Comparison of ENCODE assay signal across 8 mouse cellular contexts in the genomic region with DNA sequence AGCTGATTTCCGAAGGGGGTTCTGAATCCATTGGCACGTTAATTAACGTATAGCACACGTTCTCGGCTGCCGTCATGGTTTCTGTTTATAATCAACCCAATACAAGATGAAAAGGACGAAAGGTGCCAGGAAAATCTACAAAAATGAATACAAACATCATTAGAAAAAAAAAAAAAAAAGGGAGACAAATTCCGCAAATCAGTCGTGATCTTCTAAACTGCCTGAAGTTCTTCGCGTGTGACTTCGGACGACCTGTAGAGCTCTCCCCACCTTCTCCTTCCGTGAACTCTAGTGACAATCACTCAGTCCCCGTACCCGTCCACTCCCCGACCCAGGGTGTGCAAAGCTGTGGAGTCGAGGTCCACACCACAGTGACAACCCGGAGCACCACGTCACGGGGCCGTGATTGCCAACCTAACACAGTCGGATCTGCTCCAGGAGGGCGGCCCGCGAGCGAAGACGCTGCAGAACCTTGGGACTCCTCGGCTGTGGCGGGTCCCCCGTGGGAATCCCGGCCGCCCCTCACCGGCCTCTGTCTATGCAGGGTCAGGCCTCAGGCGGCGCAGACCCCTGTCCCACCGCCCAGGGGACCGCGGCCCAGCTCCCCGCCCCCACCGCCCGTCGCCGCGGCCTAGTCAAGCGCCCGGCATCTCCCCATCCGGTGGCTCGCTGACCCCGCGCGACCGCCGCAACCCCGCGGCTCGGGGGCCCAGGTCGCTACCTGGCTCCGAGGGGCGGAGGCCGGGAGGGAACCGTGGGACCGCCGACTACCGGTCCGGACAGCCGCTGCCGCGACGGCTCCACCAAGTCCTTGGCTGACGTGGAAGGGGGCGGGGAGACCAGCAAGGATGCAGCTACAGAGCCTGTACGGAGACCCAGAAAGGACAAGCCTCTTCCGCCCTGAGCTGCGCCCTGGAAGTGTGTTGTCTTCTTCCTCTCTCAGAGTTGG. TPM values are rescaled to one million over a fixed set of nuclear protein-coding genes. Genes with fewer than 3 reads are reported as not detected.
DNase-seq lines count a peak whose midpoint lies in the region; ATAC-seq and TF ChIP-seq lines count a peak whose summit lies in the region.

A gene (minus strand): TSS at position 827 of the 949 bp plus-strand sequence.

- TF ChIP-seq CTCF in testis, adult 2 months (IDR thresholded peaks at IDR 0.05; ENCODE audit: control insufficient read depth, insufficient read depth, insufficient replicate concordance, low read depth, low read length): no peak

- no peaks in the 10 kb centered on the region for H3K4me1 ChIP-seq in forebrain, embryonic 11.5 days (replicated peaks; ENCODE audit: control insufficient read depth, insufficient read depth, low read length)
- peaks cover 12% of the 10 kb centered on the region for H3K4me1 ChIP-seq in heart, embryonic 16.5 days (ENCODE audit: control insufficient read depth, insufficient read depth, low read length)
- H3K4me1 ChIP-seq in liver, embryonic 16.5 days (ENCODE audit: control insufficient read depth, low read depth, low read length): peaks cover 3% of the 10 kb centered on the region
- peaks cover 12% of the 10 kb centered on the region for H3K4me1 ChIP-seq in neural tube, embryonic 13.5 days (replicated peaks)
- H3K4me1 ChIP-seq in testis, adult 2 months (ENCODE audit: control insufficient read depth, insufficient read depth, low read length): no peaks in the 10 kb centered on the region

- WGBS in forebrain, embryonic 11.5 days: 3% methylated on average over 64 of the region's 75 CpGs
- 1% methylated on average over 74 of the region's 75 CpGs for WGBS in heart, embryonic 16.5 days
- 2% methylated on average over 75 of the region's 75 CpGs for WGBS in liver, embryonic 16.5 days (ENCODE audit: insufficient replicate concordance)
- WGBS in neural tube, embryonic 13.5 days: 3% methylated on average over 74 of the region's 75 CpGs

- peaks cover 7% of the 10 kb centered on the region for H3K36me3 ChIP-seq in forebrain, embryonic 11.5 days (ENCODE audit: control insufficient read depth, insufficient read depth, low read length)
- H3K36me3 ChIP-seq in heart, embryonic 16.5 days (ENCODE audit: control insufficient read depth, insufficient read depth): peaks cover 19% of the 10 kb centered on the region
- peaks cover 8% of the 10 kb centered on the region for H3K36me3 ChIP-seq in liver, embryonic 16.5 days (ENCODE audit: control insufficient read depth, insufficient read depth)
- H3K36me3 ChIP-seq in neural tube, embryonic 13.5 days: peaks cover 24% of the 10 kb centered on the region
- H3K36me3 ChIP-seq in testis, adult 2 months (ENCODE audit: control insufficient read depth, insufficient read depth, low read length): peaks cover 2% of the 10 kb centered on the region

- H3K9me3 ChIP-seq in forebrain, embryonic 11.5 days (ENCODE audit: control insufficient read depth, low read length): no peaks in the 10 kb centered on the region; the same call in 1 of the 2 replicates
- H3K9me3 ChIP-seq in heart, embryonic 16.5 days (replicated peaks; ENCODE audit: control insufficient read depth, low read length): no peaks in the 10 kb centered on the region
- H3K9me3 ChIP-seq in liver, embryonic 16.5 days (replicated peaks; ENCODE audit: control insufficient read depth, low read length): no peaks in the 10 kb centered on the region
- H3K9me3 ChIP-seq in neural tube, embryonic 13.5 days: no peaks in the 10 kb centered on the region

- H3K9ac ChIP-seq in forebrain, embryonic 11.5 days (ENCODE audit: low read length): peak within 1 kb of the TSS; percentile 87
- H3K9ac ChIP-seq in heart, embryonic 16.5 days (ENCODE audit: low read length): peak within 1 kb of the TSS; percentile 97
- peak within 1 kb of the TSS; percentile 94 for H3K9ac ChIP-seq in liver, embryonic 16.5 days (ENCODE audit: low read depth, low read length)
- peak within 1 kb of the TSS; percentile 96 for H3K9ac ChIP-seq in neural tube, embryonic 13.5 days

- TF ChIP-seq POLR2A in testis, adult 2 months (IDR thresholded peaks at IDR 0.05; ENCODE audit: control insufficient read depth, low read depth, low read length): peak; percentile 81

- peak within 1 kb of the TSS; percentile 94 for H3K4me3 ChIP-seq in forebrain, embryonic 11.5 days (ENCODE audit: low read depth, low read length)
- peak within 1 kb of the TSS; percentile 97 for H3K4me3 ChIP-seq in heart, embryonic 16.5 days (ENCODE audit: low read length)
- peak within 1 kb of the TSS; percentile 97 for H3K4me3 ChIP-seq in liver, embryonic 16.5 days (ENCODE audit: low read depth, low read length)
- H3K4me3 ChIP-seq in neural tube, embryonic 13.5 days: peak within 1 kb of the TSS; percentile 97
- H3K4me3 ChIP-seq in testis, adult 2 months (ENCODE audit: control insufficient read depth, low read depth, low read length): peak within 1 kb of the TSS; percentile 93

- DNase-seq in CD8-positive naive resting alpha-beta T cell, adult 2 months (ENCODE audit: low read depth in 2 of 2, low spot score in 2 of 2): peak; percentile 73 to 86
- peak; percentile 83 for DNase-seq in c-Kit-positive CD71-negative TER-119-negative erythroid progenitor cells, embryonic 14.5 days (ENCODE audit: low read depth)
- peak; percentile 93 for DNase-seq in forebrain, embryonic 11.5 days (ENCODE audit: low spot score)
- DNase-seq in kidney, postnatal 4 days: peak; percentile 95 to 96

- peak; percentile 98 for ATAC-seq in forebrain, embryonic 11.5 days (replicated peaks; ENCODE audit: low FRiP score)
- ATAC-seq in heart, embryonic 16.5 days (replicated peaks; ENCODE audit: extremely low read depth, insufficient read depth, low FRiP score): peak; percentile 96
- ATAC-seq in liver, embryonic 16.5 days (ENCODE audit: low read depth): peak; percentile 99
- ATAC-seq in neural tube, embryonic 13.5 days (ENCODE audit: low read depth): peak; percentile 100

- H3K27ac ChIP-seq in forebrain, embryonic 11.5 days (ENCODE audit: low read depth, low read length): 0 out of 2 replicates have a peak within 1 kb of the TSS, but pooled peaks have one; percentile 31
- H3K27ac ChIP-seq in heart, embryonic 16.5 days (ENCODE audit: low read length): peak within 1 kb of the TSS; percentile 69
- peak within 1 kb of the TSS; percentile 71 for H3K27ac ChIP-seq in liver, embryonic 16.5 days (ENCODE audit: low read length)
- H3K27ac ChIP-seq in neural tube, embryonic 13.5 days (replicated peaks): peak within 1 kb of the TSS; percentile 71
- peak within 1 kb of the TSS; percentile 92 for H3K27ac ChIP-seq in testis, adult 2 months (ENCODE audit: control insufficient read depth, insufficient read depth, low read depth, low read length)

- H3K27me3 ChIP-seq in forebrain, embryonic 11.5 days (ENCODE audit: control insufficient read depth, insufficient read depth, low read length): no peaks in the 10 kb centered on the region
- no peaks in the 10 kb centered on the region for H3K27me3 ChIP-seq in heart, embryonic 16.5 days (ENCODE audit: control insufficient read depth, insufficient read depth, low read length)
- no peaks in the 10 kb centered on the region for H3K27me3 ChIP-seq in liver, embryonic 16.5 days (ENCODE audit: control insufficient read depth, insufficient read depth, low read depth, low read length)
- no peaks in the 10 kb centered on the region for H3K27me3 ChIP-seq in neural tube, embryonic 13.5 days
- no peaks in the 10 kb centered on the region for H3K27me3 ChIP-seq in testis, adult 2 months (ENCODE audit: control insufficient read depth, insufficient read depth, low read length)

- peak within 1 kb of the TSS; percentile 85 for H3K4me2 ChIP-seq in forebrain, embryonic 11.5 days (ENCODE audit: low read depth, low read length, severe bottlenecking)
- peak within 1 kb of the TSS; percentile 73 for H3K4me2 ChIP-seq in heart, embryonic 16.5 days (ENCODE audit: low read depth, low read length)
- peak within 1 kb of the TSS; percentile 76 for H3K4me2 ChIP-seq in liver, embryonic 16.5 days (ENCODE audit: low read depth, low read length)
- H3K4me2 ChIP-seq in neural tube, embryonic 13.5 days: peak within 1 kb of the TSS; percentile 65

RNA-seq across cellular contexts. Expression of the gene that starts here (rescaled TPM):
- 102 and 117 TPM in 2 replicates for polyA plus RNA-seq in forebrain, embryonic 11.5 days (2014; fragmentation: Nextera tagmentation; extraction: Ambion mirVana)
- 73.3 and 79.4 TPM in 2 replicates for polyA plus RNA-seq in heart, embryonic 16.5 days (2015; fragmentation: Nextera tagmentation; extraction: Ambion mirVana)
- 49.3 and 49.5 TPM in 2 replicates for polyA plus RNA-seq in liver, embryonic 16.5 days (2015; fragmentation: Nextera tagmentation; extraction: Ambion mirVana)
- 90.6 and 110 TPM in 2 replicates for polyA plus RNA-seq in neural tube, embryonic 13.5 days (2015; fragmentation: Nextera tagmentation; extraction: Ambion mirVana)
- 22.9 and 26.6 TPM in 2 replicates for polyA plus RNA-seq in testis, adult 2 months (2012; rRNA removed)

Comparison
In these comparisons a context has a peak if more than half of its experiments do, and no peak if none do; other contexts are left out.
1. Peak in every context shown above with its lines: DNase-seq, ATAC-seq, H3K4me3 ChIP-seq and H3K27ac ChIP-seq.
2. H3K27ac ChIP-seq: peak in every context shown above with its lines; median percentile 92 in testis, adult 2 months; 71 in liver, embryonic 16.5 days; 71 in neural tube, embryonic 13.5 days; 69 in heart, embryonic 16.5 days; 31 in forebrain, embryonic 11.5 days.